Mouse (Mus musculus) intestine, embryonic 14.5 days (tissue): Measurements from ENCODE around the gene Tmem189. TPM values are rescaled to one million over a fixed set of nuclear protein-coding genes. Genes with fewer than 3 reads are reported as not detected.
"Not testable (repeated sequence)": the region's sequence is repeated elsewhere in the genome, so short reads cannot be mapped to it uniquely, and the experiment has no call there.

Source experiments
- ATAC-seq: fragments of 200-750 bp; cut with Nextera tagmentation; replicated peaks from 2 replicates; pipeline ENCODE4 v1.8.0; 2017; ENCODE audit warnings: low read depth, moderate number of reproducible peaks, moderate TSS enrichment, moderate library complexity; ENCODE audit not compliant: low FRiP score, low TSS enrichment
- DNase-seq: peaks from one replicate; pipeline ENCODE4 v3.0.0-alpha.2; 2018; ENCODE audit warnings: low spot score
- H3K27ac ChIP-seq: fragments of 300-500 bp; sonication (generic); 2 replicates; pipeline ENCODE4 v1.5.1; 2014; ENCODE audit warnings: low read depth, mild to moderate bottlenecking, control low read depth
- H3K27me3 ChIP-seq: fragments of 300-500 bp; sonication (generic); replicated peaks from 2 replicates; pipeline ENCODE4 v1.6.1; 2014; ENCODE audit warnings: low read length, control low read depth; ENCODE audit not compliant: control insufficient read depth, insufficient read depth
- H3K36me3 ChIP-seq: fragments of 300-500 bp; sonication (generic); 2 replicates; pipeline ENCODE4 v1.6.1; 2014; ENCODE audit warnings: low read length, control low read depth; ENCODE audit not compliant: control insufficient read depth, insufficient read depth
- H3K4me1 ChIP-seq: fragments of 300-500 bp; sonication (generic); replicated peaks from 2 replicates; pipeline ENCODE4 v1.6.1; 2014; ENCODE audit warnings: low read length, control low read depth, mixed read lengths; ENCODE audit not compliant: control insufficient read depth, insufficient read depth
- H3K4me2 ChIP-seq: fragments of 300-500 bp; sonication (generic); 2 replicates; pipeline ENCODE4 v1.6.1; 2014; ENCODE audit warnings: low read length
- H3K4me3 ChIP-seq: fragments of 300-500 bp; sonication (generic); 2 replicates; pipeline ENCODE4 v1.5.1; 2014; ENCODE audit warnings: low read depth, low read length, control low read depth, mixed read lengths
- H3K9ac ChIP-seq: fragments of 300-500 bp; sonication (generic); 2 replicates; pipeline ENCODE4 v1.6.1; 2014; ENCODE audit warnings: mild to moderate bottlenecking, low read length
- H3K9me3 ChIP-seq: fragments of 300-500 bp; sonication (generic); 2 replicates; pipeline ENCODE4 v1.6.1; 2016; ENCODE audit warnings: low read length, control low read depth; ENCODE audit not compliant: control insufficient read depth
- WGBS: fragments of 180-500 bp; shearing (Covaris S2); extraction: QIAGEN DNeasy Blood & Tissue Kit; methylation state at CpG from one replicate; pipeline ENCODE4 v1.1.7; 2014; 5-methylcytosine and 5-hydroxymethylcytosine counted together
- polyA plus RNA-seq: library from polyadenylated mRNA; unstranded; fragments of >200 nt; fragmentation: Nextera tagmentation; extraction: Ambion mirVana; gene quantifications from 2 replicates; pipeline ENCODE4 v1.2.1, GENCODE M21; 2014

Tmem189 gene
- polyA plus RNA-seq, 1 experiment from 2014 or later = 42.0 TPM

DNA sequence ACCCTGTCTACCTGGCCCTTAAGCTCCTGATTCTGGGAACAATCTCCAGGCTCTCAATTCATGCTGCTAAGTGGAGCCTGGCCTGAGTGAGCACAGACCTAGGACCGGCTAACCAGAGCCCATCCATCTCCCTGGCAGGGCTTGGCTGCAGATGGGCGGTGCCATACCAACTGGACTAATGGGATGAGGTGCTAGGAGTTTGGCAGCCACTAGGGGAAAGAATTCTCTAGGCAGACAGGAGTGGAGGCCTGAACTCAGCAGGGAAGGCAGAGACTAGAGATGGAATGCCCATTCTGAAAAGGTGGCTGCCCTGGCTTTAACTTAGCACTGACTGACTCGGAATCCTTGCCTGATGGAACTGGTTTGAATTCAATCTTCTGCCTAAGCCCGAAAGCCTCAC, 43.2 kb downstream of the Tmem189 start:
- H3K27ac ChIP-seq = no peak overlapping the region
- no peak overlapping the region for H3K4me3 ChIP-seq
- H3K4me2 ChIP-seq = no peak overlapping the region
- H3K36me3 ChIP-seq = peaks cover 48% of the 10 kb centered on the region
- no peak overlapping the region for H3K9ac ChIP-seq
- WGBS = 59% methylated on average over 4 of the region's 4 CpGs
- DNase-seq (no peak), ATAC-seq (no peak)
- H3K27me3 ChIP-seq = no peaks in the 10 kb centered on the region
- H3K9me3 ChIP-seq = no peaks in the 10 kb centered on the region
- H3K4me1 ChIP-seq = no peaks in the 10 kb centered on the region

DNA sequence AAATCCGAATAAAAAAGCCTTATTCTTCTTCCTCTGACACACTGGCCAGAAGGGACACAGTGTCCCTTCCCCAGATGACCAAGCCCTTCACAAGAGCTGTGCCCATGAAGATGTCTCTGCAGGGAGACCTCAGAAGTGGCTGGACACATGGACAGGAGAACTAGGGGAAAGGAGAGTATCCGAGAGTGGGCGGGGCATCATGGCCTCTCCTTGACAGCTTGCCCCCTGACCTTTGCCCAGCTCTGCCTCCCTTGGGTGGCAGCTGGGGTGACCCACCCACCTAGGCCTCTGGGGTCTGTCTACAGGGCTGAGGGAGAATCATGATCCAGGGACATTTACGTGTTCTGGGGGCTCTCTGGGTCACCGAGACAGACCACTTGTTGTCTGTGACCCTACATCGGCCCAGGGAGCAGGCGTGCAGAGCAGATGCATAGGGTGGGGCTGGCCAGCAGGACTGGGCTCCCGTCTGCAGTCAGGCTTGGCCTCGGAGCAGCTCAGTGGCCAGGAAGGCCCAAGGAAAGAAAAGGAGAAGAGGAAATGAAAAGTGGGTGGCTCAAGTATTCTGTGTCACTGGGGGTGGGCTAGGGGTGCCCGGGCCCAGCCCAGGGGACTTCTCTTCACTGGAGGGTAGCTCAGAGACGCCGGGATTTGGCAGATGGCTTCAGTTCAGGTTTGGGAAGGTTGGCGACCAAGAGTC, 46.1 kb downstream of the Tmem189 start:
- H3K9ac ChIP-seq, H3K4me3 ChIP-seq, ATAC-seq, H3K9me3 ChIP-seq, H3K4me2 ChIP-seq, H3K27me3 ChIP-seq, DNase-seq, H3K4me1 ChIP-seq, H3K27ac ChIP-seq: not testable (repeated sequence)
- 78% methylated on average over 13 of the region's 13 CpGs for WGBS
- peaks cover 37% of the 10 kb centered on the region for H3K36me3 ChIP-seq

DNA sequence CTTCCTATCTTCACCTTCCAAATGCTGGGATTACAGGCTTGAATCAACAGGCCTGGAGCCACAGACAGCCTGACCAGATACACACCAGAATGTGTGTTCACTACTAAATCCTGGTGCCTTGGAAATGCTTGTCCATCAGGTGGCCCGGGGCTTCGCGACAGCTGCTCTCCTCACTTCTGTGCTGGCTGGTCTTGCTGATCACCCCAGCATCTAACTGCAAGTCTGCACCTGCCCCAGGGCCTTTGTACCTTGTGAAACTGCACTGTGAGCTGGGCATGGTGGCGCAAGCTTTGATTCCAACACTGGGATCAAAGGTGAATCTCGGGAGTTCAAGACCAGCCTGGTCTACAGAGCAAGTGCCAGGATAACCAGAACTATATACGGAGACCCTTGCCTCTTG, 47.5 kb downstream of the Tmem189 start:
- DNase-seq = no peak
- Histone ChIP-seq H3K9me3 (0 out of 2 replicates have a peak, but pooled peaks cover 2% of the 10 kb centered on the region), H3K4me1 (no peaks in the 10 kb centered on the region), H3K4me3 (no peak overlapping the region), H3K4me2 (no peak overlapping the region), H3K36me3 (peaks cover 31% of the 10 kb centered on the region), H3K27ac (no peak overlapping the region), H3K27me3 (no peaks in the 10 kb centered on the region), H3K9ac (no peak overlapping the region)
- ATAC-seq = no peak
- WGBS = 88% methylated on average over 6 of the region's 6 CpGs

DNA sequence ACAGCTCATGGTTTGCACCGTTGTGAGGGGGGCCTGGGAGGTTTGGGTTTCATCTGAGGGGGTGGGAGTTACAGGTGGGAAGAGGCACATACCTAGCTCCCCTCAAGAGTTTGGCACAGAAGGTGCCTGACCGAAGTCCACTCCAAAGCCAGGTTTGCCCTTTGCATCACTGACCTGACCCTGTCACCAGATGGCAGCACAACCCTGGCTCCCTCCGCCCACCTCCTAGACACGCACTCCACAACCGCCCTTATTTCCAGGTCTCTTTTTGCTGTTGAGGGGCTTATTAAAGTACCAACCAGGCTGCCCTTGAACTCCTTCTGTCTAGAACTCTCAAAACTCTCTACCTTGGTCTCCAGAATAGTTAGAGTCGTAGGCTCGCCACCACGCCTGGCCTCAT, 48.3 kb downstream of the Tmem189 start:
- H3K4me2 ChIP-seq = no peak overlapping the region
- H3K27me3 ChIP-seq = no peaks in the 10 kb centered on the region
- H3K9ac ChIP-seq = no peak overlapping the region
- DNase-seq (peak; percentile 69), ATAC-seq (0 out of 2 replicates have a peak, but pooled peaks have one; percentile 5)
- WGBS = 50% methylated on average over 8 of the region's 8 CpGs
- H3K27ac ChIP-seq = no peak overlapping the region
- H3K36me3 ChIP-seq = peaks cover 31% of the 10 kb centered on the region
- H3K9me3 ChIP-seq = 0 out of 2 replicates have a peak, but pooled peaks cover 2% of the 10 kb centered on the region
- H3K4me1 ChIP-seq = no peaks in the 10 kb centered on the region
- no peak overlapping the region for H3K4me3 ChIP-seq

DNA sequence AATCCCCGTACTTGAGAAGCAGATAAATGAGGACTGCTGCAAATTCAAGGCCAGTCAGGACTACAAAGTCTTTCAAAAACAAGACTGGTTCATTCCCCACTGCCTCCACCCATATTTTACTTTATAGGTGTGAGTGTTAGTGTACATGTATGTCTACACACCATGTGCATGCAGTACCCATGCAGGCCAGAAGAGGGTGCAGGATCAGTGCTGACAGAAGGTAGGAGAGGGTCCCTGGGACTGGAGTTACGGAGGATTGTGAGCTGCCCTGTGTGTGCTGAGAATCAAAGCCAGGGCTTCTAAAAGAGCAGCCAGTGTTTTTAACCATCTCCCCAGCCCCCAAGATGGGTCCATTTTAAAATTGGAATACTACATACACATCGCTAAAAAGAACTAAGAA, 49.3 kb downstream of the Tmem189 start:
- Histone ChIP-seq H3K27ac (no peak overlapping the region), H3K4me3 (no peak overlapping the region), H3K9ac (no peak overlapping the region), H3K9me3 (0 out of 2 replicates have a peak, but pooled peaks cover 2% of the 10 kb centered on the region), H3K36me3 (peaks cover 24% of the 10 kb centered on the region), H3K4me2 (no peak overlapping the region), H3K27me3 (no peaks in the 10 kb centered on the region), H3K4me1 (no peaks in the 10 kb centered on the region)
- 81% methylated on average over 3 of the region's 3 CpGs for WGBS
- ATAC-seq (no peak), DNase-seq (no peak)

DNA sequence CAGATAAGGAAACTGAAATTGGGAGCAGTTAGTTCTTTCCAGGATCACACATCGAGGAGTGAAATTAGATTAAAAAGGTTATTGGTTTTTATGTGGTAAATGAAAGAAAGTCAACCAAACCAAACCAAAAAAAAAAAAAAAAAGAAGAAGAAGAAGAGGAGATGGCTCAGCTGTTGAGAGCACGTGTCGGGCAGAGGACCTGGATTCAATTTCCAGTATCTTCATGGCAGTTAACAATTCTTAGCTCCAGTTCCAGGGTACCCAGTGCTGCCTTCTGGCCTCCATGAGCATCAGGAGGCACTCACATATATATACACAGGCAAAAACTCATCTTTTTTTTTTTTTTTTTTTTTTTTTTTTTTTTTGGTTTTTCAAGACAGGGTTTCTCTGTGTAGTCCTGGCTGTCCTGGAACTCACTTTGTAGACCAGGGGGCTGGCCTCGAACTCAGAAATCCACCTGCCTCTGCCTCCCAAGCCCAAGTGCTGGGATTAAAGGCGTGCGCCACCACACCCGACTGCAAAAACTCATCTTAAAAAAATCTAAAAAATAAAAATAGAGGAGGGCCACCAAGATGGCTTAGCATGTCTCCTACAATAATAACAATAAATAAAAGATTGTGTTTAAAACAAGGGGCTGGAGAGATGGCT, 54.6 kb downstream of the Tmem189 start:
- DNase-seq (no peak), ATAC-seq (no peak)
- Histone ChIP-seq H3K9ac (0 out of 2 replicates have a peak overlapping the region, but pooled peaks have one; percentile 30), H3K4me1 (peaks cover 15% of the 10 kb centered on the region), H3K4me2 (peak overlapping the region; percentile 58), H3K9me3 (no peaks in the 10 kb centered on the region), H3K4me3 (peak overlapping the region; percentile 34), H3K27me3 (no peaks in the 10 kb centered on the region), H3K36me3 (no peaks in the 10 kb centered on the region), H3K27ac (no peak overlapping the region)
- 76% methylated on average over 7 of the region's 7 CpGs for WGBS

DNA sequence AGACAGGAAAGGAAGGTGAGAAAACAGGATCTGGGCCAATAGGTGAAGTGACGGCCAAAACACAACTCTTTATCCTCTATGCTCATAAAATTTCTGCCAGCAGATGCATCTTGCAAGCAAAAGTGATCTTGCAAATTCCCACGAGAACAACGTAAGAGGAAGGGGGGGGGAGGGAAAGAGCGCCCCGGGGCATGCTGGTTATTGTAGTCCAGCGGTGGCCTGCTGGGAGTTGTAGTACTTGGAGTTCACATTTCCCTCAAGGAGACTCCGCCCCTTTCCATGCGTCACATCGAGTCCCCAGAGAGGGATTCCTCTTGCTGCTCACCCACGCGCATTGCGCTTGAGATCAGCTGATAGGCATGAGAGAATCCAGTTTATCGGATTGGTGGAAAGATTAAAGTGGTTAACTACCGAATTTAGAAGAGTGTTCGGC, 55.3 kb downstream of the Tmem189 start:
- no peaks in the 10 kb centered on the region for H3K27me3 ChIP-seq
- H3K27ac ChIP-seq = peak overlapping the region; percentile 80
- 0% methylated on average over 15 of the region's 15 CpGs for whole genome bisulfite sequencing
- ATAC-seq (peak; percentile 64), DNase-seq (peak; percentile 96)
- H3K4me1 ChIP-seq = peaks cover 22% of the 10 kb centered on the region
- H3K4me2 ChIP-seq = peak overlapping the region; percentile 58
- H3K36me3 ChIP-seq = no peaks in the 10 kb centered on the region
- no peaks in the 10 kb centered on the region for H3K9me3 ChIP-seq
- peak overlapping the region; percentile 53 for H3K9ac ChIP-seq
- peak overlapping the region; percentile 34 for H3K4me3 ChIP-seq

DNA sequence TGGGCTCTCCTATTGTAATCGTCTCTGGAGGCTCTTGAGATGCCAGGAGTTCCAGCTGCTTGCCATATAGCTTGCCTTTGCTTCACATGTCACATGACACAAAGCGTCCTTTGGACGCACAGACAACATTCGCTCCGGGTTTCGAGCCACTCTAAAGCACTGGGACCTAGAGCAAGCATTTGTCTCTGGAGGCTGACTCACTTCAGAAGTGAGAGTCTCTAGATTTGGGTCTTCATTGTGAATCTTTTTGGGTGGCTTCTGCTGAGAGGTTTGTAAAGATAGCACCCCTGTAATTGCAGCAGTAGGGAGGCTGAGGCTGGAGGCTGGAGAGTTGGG, 56.1 kb downstream of the Tmem189 start:
- Histone ChIP-seq H3K36me3 (peaks cover 6% of the 10 kb centered on the region; the same call in 1 of the 2 replicates), H3K9ac (no peak overlapping the region), H3K27me3 (no peaks in the 10 kb centered on the region), H3K4me1 (peaks cover 30% of the 10 kb centered on the region), H3K9me3 (no peaks in the 10 kb centered on the region), H3K4me3 (no peak overlapping the region), H3K27ac (no peak overlapping the region), H3K4me2 (no peak overlapping the region)
- 86% methylated on average over 6 of the region's 6 CpGs for WGBS
- ATAC-seq (no peak), DNase-seq (no peak)
